Mouse (Mus musculus): ENCODE results near the gene Armh3. TPM values are rescaled to one million over a fixed set of nuclear protein-coding genes. Genes with fewer than 3 reads are reported as not detected.

Armh3 gene
- total and polyA plus RNA-seq, 3 experiments = 1.1 to 4.9 (median 1.9) TPM

- peaks cover 0 to 23% of the 10 kb centered on the region in 2 experiments for H3K36me3 ChIP-seq (replicated peaks in 1 of 2; ENCODE audit: control insufficient read depth in 1 of 2, insufficient read depth in 1 of 2, low read length in 1 of 2)
- H3K4me1 ChIP-seq (ENCODE audit: control insufficient read depth in 1 of 2, insufficient read depth in 2 of 2) = peaks cover 25 to 52% of the 10 kb centered on the region in 2 experiments
- no peak overlapping the region for H3K4me3 ChIP-seq (replicated peaks in 1 of 3; ENCODE audit: low read depth in 2 of 3, low read length in 2 of 3, poor library complexity in 1 of 3)
- peak; percentile 81 for DNase-seq (ENCODE audit: extremely low read depth)
- H3K27me3 ChIP-seq (replicated peaks) = no peaks in the 10 kb centered on the region
- H3K9ac ChIP-seq (ENCODE audit: insufficient read depth, low read depth) = no peak overlapping the region
- H3K9me3 ChIP-seq (replicated peaks; ENCODE audit: low read length) = no peaks in the 10 kb centered on the region
- H3K79me2 ChIP-seq (replicated peaks; ENCODE audit: control insufficient read depth, extremely low read depth, insufficient read depth, poor library complexity, severe bottlenecking) = peaks cover 19% of the 10 kb centered on the region
- no peak; the same call in 1 of the 2 replicates for TF ChIP-seq JUND (conservative IDR thresholded peaks at IDR 0.05; ENCODE audit: low read depth, low read length)
- TF ChIP-seq RAD21 (IDR thresholded peaks at IDR 0.05; ENCODE audit: low read depth, low read length) = no peak
- TF ChIP-seq JUN (IDR thresholded peaks at IDR 0.05; ENCODE audit: insufficient read depth, low read depth, low read length) = 0 out of 2 replicates have a peak, but pooled peaks have one; percentile 20
- no peak for TF ChIP-seq UBTF (IDR thresholded peaks at IDR 0.05; ENCODE audit: low read depth, low read length)
- TF ChIP-seq SIN3A (IDR thresholded peaks at IDR 0.05; ENCODE audit: low read length) = 0 out of 2 replicates have a peak, but pooled peaks have one; percentile 34
- no peak for TF ChIP-seq CTCF (conservative IDR thresholded peaks at IDR 0.05 in 1 of 2, IDR thresholded peaks at IDR 0.05 in 1 of 2; ENCODE audit: low read depth in 2 of 2, low read length in 2 of 2)
- peak; percentile 82 for TF ChIP-seq USF1 (IDR thresholded peaks at IDR 0.05; ENCODE audit: low read depth, low read length)
- TF ChIP-seq IRF4 (IDR thresholded peaks at IDR 0.05; ENCODE audit: low read depth, low read length) = peak; percentile 79
- TF ChIP-seq NRF1 (IDR thresholded peaks at IDR 0.05; ENCODE audit: low read depth, low read length) = no peak
- no peak for TF ChIP-seq RCOR1 (conservative IDR thresholded peaks at IDR 0.05; ENCODE audit: low read depth, low read length)
- peak; percentile 39; the same call in 1 of the 2 replicates for TF ChIP-seq HCFC1 (IDR thresholded peaks at IDR 0.05; ENCODE audit: low read depth, low read length)
- TF ChIP-seq ZNF384 (IDR thresholded peaks at IDR 0.05; ENCODE audit: low read depth, low read length) = no peak
- TF ChIP-seq MAZ (IDR thresholded peaks at IDR 0.05; ENCODE audit: low read depth, low read length) = no peak
- TF ChIP-seq TCF12 (IDR thresholded peaks at IDR 0.05; ENCODE audit: low read depth, low read length) = no peak
- TF ChIP-seq ZC3H11A (IDR thresholded peaks at IDR 0.05; ENCODE audit: low read depth, low read length) = no peak
- TF ChIP-seq PAX5 (IDR thresholded peaks at IDR 0.05; ENCODE audit: low read length) = no peak
- peak; percentile 65; the same call in 1 of the 2 replicates for TF ChIP-seq EP300 (IDR thresholded peaks at IDR 0.05; ENCODE audit: low read length)
- peak; percentile 84 for TF ChIP-seq MYC (IDR thresholded peaks at IDR 0.05; ENCODE audit: low read depth, low read length)
- TF ChIP-seq CHD2 (IDR thresholded peaks at IDR 0.05; ENCODE audit: low read length) = no peak
- no peak for TF ChIP-seq MAFK (IDR thresholded peaks at IDR 0.05; ENCODE audit: insufficient replicate concordance, low read length)
- TF ChIP-seq TBP (conservative IDR thresholded peaks at IDR 0.05; ENCODE audit: low read depth, low read length) = no peak
- TF ChIP-seq ETS1 (conservative IDR thresholded peaks at IDR 0.05; ENCODE audit: low read depth, low read length) = peak; percentile 62; the same call in 1 of the 2 replicates
- TF ChIP-seq MXI1 (IDR thresholded peaks at IDR 0.05; ENCODE audit: low read depth, low read length) = peak; percentile 56; the same call in 1 of the 2 replicates
- TF ChIP-seq ELF1 (IDR thresholded peaks at IDR 0.05; ENCODE audit: low read depth, low read length) = no peak
- no peak for TF ChIP-seq ZKSCAN1 (IDR thresholded peaks at IDR 0.05; ENCODE audit: borderline replicate concordance, low read depth, low read length)
- TF ChIP-seq CHD1 (IDR thresholded peaks at IDR 0.05; ENCODE audit: low read depth, low read length) = no peak
- no peak for TF ChIP-seq ZMIZ1 (IDR thresholded peaks at IDR 0.05; ENCODE audit: low read depth, low read length)
- TF ChIP-seq MEF2A (IDR thresholded peaks at IDR 0.05; ENCODE audit: borderline replicate concordance, low read depth, low read length) = no peak
- peak; percentile 97 for TF ChIP-seq MAX (IDR thresholded peaks at IDR 0.05; ENCODE audit: low read length)
- TF ChIP-seq POLR2AphosphoS2 (IDR thresholded peaks at IDR 0.05; ENCODE audit: low read depth, low read length) = no peak
- no peak; the same call in 1 of the 2 replicates for TF ChIP-seq BHLHE40 (IDR thresholded peaks at IDR 0.05; ENCODE audit: low read depth, low read length)
- TF ChIP-seq SMC3 (IDR thresholded peaks at IDR 0.05; ENCODE audit: low read depth, low read length) = no peak
- no peak for TF ChIP-seq NELFE (IDR thresholded peaks at IDR 0.05; ENCODE audit: low read depth, low read length)
- peak; percentile 78 for TF ChIP-seq USF2 (conservative IDR thresholded peaks at IDR 0.05; ENCODE audit: low read depth, low read length)
- TF ChIP-seq POLR2A (IDR thresholded peaks at IDR 0.05; ENCODE audit: low read depth, low read length) = peak; percentile 46
- no peak for TF ChIP-seq KAT2A (IDR thresholded peaks at IDR 0.05; ENCODE audit: insufficient replicate concordance, low read length)
- no peak for TF ChIP-seq E2F4 (IDR thresholded peaks at IDR 0.05; ENCODE audit: insufficient replicate concordance, low read depth, low read length)
- no peak for TF ChIP-seq GABPA (IDR thresholded peaks at IDR 0.05; ENCODE audit: insufficient replicate concordance, low read depth, low read length)
- in situ Hi-C loops (cut with MboI; ENCODE audit: low pct_ligation_motif_present, low pct_unique_long_range_greater_than_20kb, low sequenced_read_pairs) = loop anchor here (25.0 kb wide), 1 partner anchor 440 kb away; the partner anchor contains the start of genes Gm17018 and Poll
- peak overlapping the region; percentile 30; the same call in 1 of the 2 replicates for H3K27ac ChIP-seq (ENCODE audit: insufficient read depth, low read depth)
- H3K4me2 ChIP-seq (ENCODE audit: insufficient read depth, low read depth, poor library complexity, severe bottlenecking) = no peak overlapping the region
- dilution Hi-C loops (cut with MboI; ENCODE audit: extremely low pct_ligation_motif_present, extremely low pct_unique_long_range_greater_than_20kb, low sequenced_read_pairs) = no loop called here
Observed at GRCm38 (mm10) chr19:46002279-46002678, 4.0 kb upstream of the Armh3 start.

Measured in CH12.LX (cell line).